ENCODE assay signal across 8 mouse cellular contexts in genomic region chr17:49539204-49539603, GRCm38 (mm10). TPM values are rescaled to one million over a fixed set of nuclear protein-coding genes. Genes with fewer than 3 reads are reported as not detected.
A peak's percentile ranks its signal among the peaks of the same experiment; 100 is the strongest.
DNase-seq lines count a peak whose midpoint lies in the region; ATAC-seq lines count a peak whose summit lies in the region.

No protein-coding gene starts in this region.

- peak; percentile 4 to 11 for DNase-seq in spleen, postnatal 36 days (ENCODE audit: low spot score in 2 of 2)
- DNase-seq in spleen, postnatal 10 days (ENCODE audit: low spot score in 2 of 2) = no peak
- peak; percentile 60 to 68 for DNase-seq in frontal cortex, postnatal 10 days (ENCODE audit: low spot score in 2 of 2)
- peak; percentile 60 to 70 for DNase-seq in kidney, postnatal 36 days
- DNase-seq in lung, postnatal 10 days = peak; percentile 76
- DNase-seq in ovary, postnatal 36 days (ENCODE audit: low spot score) = no peak
- DNase-seq in natural killer cell, adult 2 months (ENCODE audit: low spot score in 2 of 2) = no peak

- no peak overlapping the region for H3K27ac ChIP-seq in stomach, embryonic 14.5 days (ENCODE audit: low read length)

- peak; percentile 38; the same call in 1 of the 2 replicates for ATAC-seq in stomach, embryonic 14.5 days (ENCODE audit: insufficient number of reproducible peaks, insufficient read depth, low FRiP score, low read depth)

- H3K4me1 ChIP-seq in stomach, embryonic 14.5 days (ENCODE audit: control insufficient read depth, insufficient read depth, low read length) = peaks cover 20% of the 10 kb centered on the region

- WGBS in stomach, embryonic 14.5 days = 8% methylated on average over 8 of the region's 8 CpGs

- no peaks in the 10 kb centered on the region for H3K36me3 ChIP-seq in stomach, embryonic 14.5 days (ENCODE audit: control insufficient read depth, insufficient read depth, low read length)

- no peaks in the 10 kb centered on the region for H3K27me3 ChIP-seq in stomach, embryonic 14.5 days (ENCODE audit: control insufficient read depth, insufficient read depth, low read length)

- no peak overlapping the region for H3K4me3 ChIP-seq in stomach, embryonic 14.5 days (ENCODE audit: low read depth, low read length)

- no peak overlapping the region for H3K9ac ChIP-seq in stomach, embryonic 14.5 days (replicated peaks; ENCODE audit: low read depth, low read length)

- H3K4me2 ChIP-seq in stomach, embryonic 14.5 days (replicated peaks; ENCODE audit: low read depth, low read length) = no peak overlapping the region

- no peaks in the 10 kb centered on the region for H3K9me3 ChIP-seq in stomach, embryonic 14.5 days (ENCODE audit: control insufficient read depth, low read depth, low read length)

RNA-seq across cellular contexts. Expression of gene Daam2, which starts 24.9 kb away (rescaled TPM):
- 12.5 TPM in 2 replicates for polyA plus RNA-seq in stomach, embryonic 14.5 days (2014; fragmentation: Nextera tagmentation; extraction: Ambion mirVana)

Comparison
In these comparisons a context has a peak if more than half of its experiments do, and no peak if none do; other contexts are left out.
1. DNase-seq: peak in spleen, postnatal 36 days (2 of 2), frontal cortex, postnatal 10 days (2 of 2), kidney, postnatal 36 days (2 of 2) and lung, postnatal 10 days (single experiment); none in spleen, postnatal 10 days (0 of 2), ovary, postnatal 36 days (single experiment) and natural killer cell, adult 2 months (0 of 2).